Mouse (Mus musculus): ENCODE measurements around the gene Ifna13.

Ifna13 gene

DNA sequence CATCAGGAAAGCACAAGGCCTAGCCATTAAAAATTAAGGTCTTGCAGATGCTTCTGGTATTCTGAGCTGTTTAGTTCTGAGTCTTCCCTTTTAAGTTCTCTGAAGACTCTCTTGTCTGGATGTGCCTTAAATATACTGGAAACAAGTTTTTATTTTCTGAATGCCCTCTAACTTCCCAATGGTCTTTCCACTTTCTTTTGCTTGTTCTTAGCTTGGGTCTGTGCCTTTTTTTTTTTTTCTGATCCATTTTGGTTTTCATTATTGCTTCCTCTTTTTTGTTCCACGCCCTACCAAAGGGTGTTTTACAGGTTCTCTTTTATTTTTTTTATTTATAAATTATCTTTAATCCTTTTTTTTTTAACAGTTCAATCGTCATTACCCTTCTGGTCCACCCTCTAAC, at the start of gene Ifna13:
TSS of gene Ifna13 (minus strand) at position 101 of the 400 bp plus-strand sequence.
- no peak for DNase-seq (ENCODE audit: low spot score in 2 of 2)

- no peak for DNase-seq (ENCODE audit: low spot score in 2 of 2)
These were observed 49.1 kb upstream of the Ifna13 start for GRCm38 (mm10) chr4:88693392-88693791.

DNA sequence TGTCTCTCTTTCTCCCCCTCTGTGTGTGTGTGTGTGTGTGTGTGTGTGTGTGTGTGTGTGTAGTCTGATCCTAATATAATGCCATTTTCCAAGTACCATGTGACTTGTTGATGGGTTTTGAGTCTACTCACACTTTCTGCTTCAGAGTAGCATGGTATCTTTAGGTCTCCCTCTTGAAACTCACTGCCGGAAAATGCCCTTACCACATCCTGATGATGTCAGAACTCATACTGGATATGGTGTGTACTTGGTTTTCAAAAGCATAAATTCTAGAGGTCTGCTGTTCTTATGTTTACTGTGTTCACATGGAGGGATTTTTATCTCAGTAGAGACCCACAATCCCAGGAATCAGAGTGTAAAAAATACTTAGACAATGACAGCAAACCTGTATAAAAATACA, 48.3 kb upstream of the Ifna13 start:
- DNase-seq (ENCODE audit: low spot score in 2 of 2), result no peak

- no peak for DNase-seq (ENCODE audit: low spot score in 2 of 2)
These were observed 47.0 kb upstream of the Ifna13 start, which contains the start of gene Ifnab for GRCm38 (mm10) chr4:88691259-88691658. Gene Ifnab, minus strand, starts transcription at chr4:88691359.

GRCm38 (mm10) chr4:88683812-88684211, 39.6 kb upstream of the Ifna13 start, which contains the start of gene Ifna2:
Gene Ifna2, minus strand, starts transcription at chr4:88683912.
- DNase-seq (ENCODE audit: low spot score in 2 of 2), result no peak

- no peak for DNase-seq (ENCODE audit: low spot score in 2 of 2)
These were observed 37.1 kb upstream of the Ifna13 start for GRCm38 (mm10) chr4:88681353-88681752.

DNA sequence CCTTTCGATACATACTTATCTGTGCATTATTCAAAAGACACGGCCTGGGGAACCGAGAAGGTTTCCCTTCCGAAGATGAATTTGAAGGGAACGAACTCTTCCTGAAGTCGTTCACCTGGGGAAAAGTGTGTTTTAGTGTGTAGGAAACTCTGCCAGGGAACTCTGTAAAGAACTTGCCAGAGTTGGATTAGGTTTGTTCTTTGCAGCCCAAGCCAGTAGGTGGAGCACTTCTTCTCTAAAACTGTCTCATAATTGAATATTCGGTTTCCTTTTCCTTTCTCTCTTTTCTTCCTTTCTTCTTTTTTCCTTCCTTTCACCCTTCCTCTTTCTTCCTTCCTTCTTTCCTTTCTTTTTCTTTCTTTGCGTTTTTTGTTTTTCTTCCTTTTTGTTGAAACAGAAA, 36.1 kb upstream of the Ifna13 start:
- DNase-seq (ENCODE audit: low spot score in 2 of 2), result no peak

- no peak for DNase-seq (ENCODE audit: low spot score in 2 of 2)
These were observed 32.6 kb upstream of the Ifna13 start, which contains the start of gene Ifna16 for GRCm38 (mm10) chr4:88676824-88677223. Gene Ifna16, minus strand, starts transcription at chr4:88676924.

DNA sequence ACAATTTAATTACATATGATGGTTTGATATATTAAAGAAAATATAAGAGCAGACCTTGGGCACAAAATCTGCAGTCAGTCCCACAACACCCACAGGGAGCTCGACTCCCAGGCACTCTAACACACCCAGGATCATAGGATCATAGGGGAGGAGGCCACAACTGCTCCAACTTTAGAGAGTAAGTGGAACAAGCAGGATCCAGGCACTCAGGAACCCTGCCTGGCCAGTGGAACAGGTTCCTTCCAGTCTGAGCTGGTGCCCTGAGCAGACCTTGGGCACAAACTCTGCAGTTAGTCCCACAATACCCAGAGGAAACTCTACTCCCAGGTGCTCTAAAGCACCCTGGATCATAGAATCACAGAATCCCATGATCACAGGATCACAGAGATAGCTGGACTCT, 11.2 kb upstream of the Ifna13 start:
- no peak for DNase-seq (ENCODE audit: low spot score in 2 of 2)

GRCm38 (mm10) chr4:88653644-88654043, 9.4 kb upstream of the Ifna13 start:
- DNase-seq (ENCODE audit: low spot score in 2 of 2), result no peak

DNA sequence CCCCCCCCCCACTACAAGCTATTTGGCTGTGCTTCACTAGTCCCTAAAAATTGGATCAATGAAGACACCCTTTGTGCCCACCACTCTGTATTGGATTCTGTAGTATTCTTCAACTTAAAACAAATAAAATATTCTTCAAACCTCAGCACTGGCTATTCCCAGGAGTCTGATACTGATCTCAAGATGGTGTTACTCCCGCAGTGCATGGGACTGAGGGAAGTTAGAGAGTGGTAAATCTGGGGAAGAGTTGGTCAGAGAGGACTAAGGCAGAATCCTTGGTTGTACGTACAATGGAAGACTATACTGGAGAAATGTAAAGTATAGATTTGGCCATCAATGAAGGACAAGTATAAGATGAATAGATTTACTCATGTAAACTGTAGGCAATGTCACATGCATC, 1.7 kb downstream of the Ifna13 start:
- DNase-seq (ENCODE audit: low spot score in 2 of 2), result no peak

DNA sequence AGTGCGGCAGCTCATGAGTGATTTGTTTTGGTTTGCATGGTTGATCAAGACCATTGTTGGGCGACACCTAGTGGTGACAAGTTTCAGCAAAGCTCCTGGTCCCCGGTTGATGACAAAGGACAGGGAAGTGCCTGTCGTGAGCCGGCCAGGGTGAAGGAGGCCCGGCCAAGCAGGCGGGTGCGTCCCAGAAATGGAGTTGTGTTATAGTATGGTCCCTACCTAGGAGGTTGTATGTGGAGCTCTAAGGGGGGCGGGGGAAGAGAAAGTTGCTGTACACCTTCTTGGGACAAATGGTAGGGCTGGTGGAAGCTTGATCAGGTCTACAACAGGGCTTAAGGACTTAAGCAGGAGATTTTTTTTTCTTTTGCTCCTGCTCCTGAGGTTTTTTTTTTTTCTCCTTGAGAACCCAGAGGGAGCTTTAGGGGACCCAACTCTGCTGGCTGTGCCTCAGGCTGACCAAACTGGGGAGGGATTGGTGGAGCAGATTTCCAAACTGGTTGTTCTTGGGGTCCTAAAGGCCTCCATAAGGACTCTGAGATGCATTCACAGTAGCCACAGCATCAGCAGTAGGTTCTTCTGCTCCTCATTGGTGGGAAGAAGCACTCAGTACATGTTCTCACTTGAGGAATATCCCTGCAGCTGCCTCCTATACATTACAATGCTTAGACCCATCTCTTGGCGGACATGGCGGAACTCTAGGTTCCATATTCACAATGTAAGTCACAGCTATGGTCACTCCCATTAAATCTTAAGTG, 3.0 kb downstream of the Ifna13 start:
- DNase-seq (ENCODE audit: low spot score in 2 of 2), result peak; percentile 77 to 87

GRCm38 (mm10) chr4:88640704-88641076, 3.6 kb downstream of the Ifna13 start:
- DNase-seq (ENCODE audit: low spot score in 2 of 2), result no peak

- no peak for DNase-seq (ENCODE audit: low spot score in 2 of 2)
These were observed 9.9 kb downstream of the Ifna13 start, which contains the start of gene C87499 for GRCm38 (mm10) chr4:88634311-88634710. Gene C87499, minus strand, starts transcription at chr4:88634411.

DNA sequence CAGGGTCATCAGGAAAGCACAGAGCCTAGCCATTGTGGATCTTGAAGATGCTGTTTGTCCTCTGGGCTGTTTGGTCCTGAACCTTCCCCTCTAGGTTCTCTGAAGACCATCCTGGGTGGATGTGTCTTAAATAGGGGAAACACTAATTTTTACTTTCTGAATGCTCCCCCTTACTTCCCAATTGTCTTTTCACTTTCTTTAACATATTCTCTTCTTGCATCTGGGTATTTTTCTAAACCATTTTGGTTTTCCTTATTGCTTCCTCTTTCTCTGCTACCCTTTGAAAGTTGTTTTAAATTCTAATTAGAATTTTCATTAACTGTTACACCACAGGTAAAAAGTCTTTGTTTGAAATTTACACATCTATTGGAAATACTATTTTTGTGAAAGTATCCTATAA, 41.0 kb downstream of the Ifna13 start, which contains the start of gene Ifna12:
TSS of gene Ifna12 (minus strand) at position 101 of the 400 bp plus-strand sequence.
- DNase-seq (ENCODE audit: low spot score in 2 of 2), result no peak
